Comparison of ENCODE assay signal across 11 mouse cellular contexts in genomic region chr1:62780068-62780761, GRCm38 (mm10).
DNase-seq lines count a peak whose midpoint lies in the region; ATAC-seq lines count a peak whose summit lies in the region.
"Had no signal": no experiment of that assay in that cellular context is flagged by ENCODE, and none has a peak within 500 bp of the region (broad histone marks: within the 10 kb centered on the region; RNA-seq: fewer than 3 reads in every experiment).

No protein-coding gene starts in this region.

- ATAC-seq in hindbrain, embryonic 11.5 days (ENCODE audit: low FRiP score), result no peak
- ATAC-seq in hindbrain, embryonic 15.5 days (ENCODE audit: low FRiP score, low read depth), result no peak
- no peak for ATAC-seq in neural tube, embryonic 13.5 days (ENCODE audit: low read depth)
- no peak for ATAC-seq in liver, embryonic 11.5 days (replicated peaks; ENCODE audit: low FRiP score)
- ATAC-seq in intestine, embryonic 16.5 days, result no peak; the same call in 1 of the 2 replicates

- H3K9ac ChIP-seq in hindbrain, embryonic 11.5 days (ENCODE audit: low read depth, low read length), result no peak overlapping the region
- H3K9ac ChIP-seq in hindbrain, embryonic 15.5 days, result no peak overlapping the region
- 0 out of 2 replicates have a peak overlapping the region, but pooled peaks have one; percentile 22 for H3K9ac ChIP-seq in neural tube, embryonic 13.5 days
- no peak overlapping the region for H3K9ac ChIP-seq in liver, embryonic 11.5 days (ENCODE audit: low read depth, low read length)
- H3K9ac ChIP-seq in intestine, embryonic 16.5 days (ENCODE audit: low read depth, low read length), result no peak overlapping the region
- H3K9ac ChIP-seq: embryonic facial prominence, embryonic 13.5 days had no signal

- no peak overlapping the region for H3K4me2 ChIP-seq in hindbrain, embryonic 11.5 days (replicated peaks; ENCODE audit: low read depth, low read length)
- no peak overlapping the region for H3K4me2 ChIP-seq in hindbrain, embryonic 15.5 days
- no peak overlapping the region for H3K4me2 ChIP-seq in neural tube, embryonic 13.5 days
- no peak overlapping the region for H3K4me2 ChIP-seq in liver, embryonic 11.5 days
- no peak overlapping the region for H3K4me2 ChIP-seq in intestine, embryonic 16.5 days (ENCODE audit: low read depth, low read length)
- H3K4me2 ChIP-seq: embryonic facial prominence, embryonic 13.5 days had no signal

- peak; percentile 38 for DNase-seq in hindbrain, embryonic 11.5 days (ENCODE audit: low spot score)
- no peak for DNase-seq in hindbrain, embryonic 10.5 days (ENCODE audit: low spot score)
- DNase-seq in embryonic facial prominence, embryonic 10.5 days (ENCODE audit: low spot score), result no peak
- DNase-seq in liver, embryonic 11.5 days (ENCODE audit: low spot score), result no peak
- no peak for DNase-seq in adrenal gland, postnatal 10 days
- DNase-seq: adrenal gland, adult 2 months; lung, postnatal 14 days had no signal

- WGBS in hindbrain, embryonic 11.5 days, result 38% methylated on average over 15 of the region's 15 CpGs
- WGBS in hindbrain, embryonic 10.5 days, result 52% methylated on average over 15 of the region's 15 CpGs
- WGBS in embryonic facial prominence, embryonic 10.5 days, result 60% methylated on average over 15 of the region's 15 CpGs
- WGBS in hindbrain, embryonic 15.5 days, result 29% methylated on average over 15 of the region's 15 CpGs
- WGBS in neural tube, embryonic 13.5 days, result 26% methylated on average over 15 of the region's 15 CpGs
- 53% methylated on average over 15 of the region's 15 CpGs for WGBS in liver, embryonic 11.5 days
- WGBS in intestine, embryonic 16.5 days, result 36% methylated on average over 15 of the region's 15 CpGs

- H3K27me3 ChIP-seq in hindbrain, embryonic 11.5 days (ENCODE audit: control insufficient read depth, insufficient read depth, low read length), result no peaks in the 10 kb centered on the region
- H3K27me3 ChIP-seq in hindbrain, embryonic 10.5 days (ENCODE audit: insufficient read depth, poor library complexity, severe bottlenecking), result peaks cover 14% of the 10 kb centered on the region; the same call in 1 of the 2 replicates
- no peaks in the 10 kb centered on the region; the same call in 1 of the 2 replicates for H3K27me3 ChIP-seq in embryonic facial prominence, embryonic 10.5 days (replicated peaks; ENCODE audit: low read depth, poor library complexity, severe bottlenecking)
- H3K27me3 ChIP-seq in hindbrain, embryonic 15.5 days, result no peaks in the 10 kb centered on the region
- peaks cover 14% of the 10 kb centered on the region; the same call in 1 of the 2 replicates for H3K27me3 ChIP-seq in neural tube, embryonic 13.5 days
- 0 out of 2 replicates have a peak, but pooled peaks cover 3% of the 10 kb centered on the region for H3K27me3 ChIP-seq in liver, embryonic 11.5 days (replicated peaks; ENCODE audit: control insufficient read depth, insufficient read depth, low read length)
- H3K27me3 ChIP-seq in intestine, embryonic 16.5 days (replicated peaks; ENCODE audit: control insufficient read depth, insufficient read depth, low read length), result no peaks in the 10 kb centered on the region
- H3K27me3 ChIP-seq: embryonic facial prominence, embryonic 13.5 days had no signal

- H3K9me3 ChIP-seq in hindbrain, embryonic 11.5 days (ENCODE audit: control insufficient read depth, low read length), result no peaks in the 10 kb centered on the region
- H3K9me3 ChIP-seq in hindbrain, embryonic 10.5 days, result no peaks in the 10 kb centered on the region
- H3K9me3 ChIP-seq in embryonic facial prominence, embryonic 10.5 days, result no peaks in the 10 kb centered on the region
- no peaks in the 10 kb centered on the region for H3K9me3 ChIP-seq in hindbrain, embryonic 15.5 days
- no peaks in the 10 kb centered on the region for H3K9me3 ChIP-seq in neural tube, embryonic 13.5 days
- H3K9me3 ChIP-seq in liver, embryonic 11.5 days (ENCODE audit: control insufficient read depth, low read length), result no peaks in the 10 kb centered on the region
- no peaks in the 10 kb centered on the region for H3K9me3 ChIP-seq in intestine, embryonic 16.5 days (ENCODE audit: control insufficient read depth, low read length)
- H3K9me3 ChIP-seq: embryonic facial prominence, embryonic 13.5 days had no signal

- no peak overlapping the region for H3K4me3 ChIP-seq in hindbrain, embryonic 11.5 days (ENCODE audit: low read depth, low read length)
- H3K4me3 ChIP-seq in hindbrain, embryonic 10.5 days, result no peak overlapping the region
- no peak overlapping the region for H3K4me3 ChIP-seq in embryonic facial prominence, embryonic 10.5 days
- H3K4me3 ChIP-seq in hindbrain, embryonic 15.5 days, result no peak overlapping the region
- no peak overlapping the region for H3K4me3 ChIP-seq in neural tube, embryonic 13.5 days
- H3K4me3 ChIP-seq in liver, embryonic 11.5 days (ENCODE audit: low read depth, low read length), result no peak overlapping the region
- H3K4me3 ChIP-seq in intestine, embryonic 16.5 days (ENCODE audit: low read length), result no peak overlapping the region
- H3K4me3 ChIP-seq: embryonic facial prominence, embryonic 13.5 days had no signal

- 0 out of 2 replicates have a peak, but pooled peaks cover 4% of the 10 kb centered on the region for H3K4me1 ChIP-seq in hindbrain, embryonic 11.5 days (replicated peaks; ENCODE audit: control insufficient read depth, insufficient read depth, low read length)
- H3K4me1 ChIP-seq in hindbrain, embryonic 10.5 days (replicated peaks), result peaks cover 46% of the 10 kb centered on the region
- peaks cover 52% of the 10 kb centered on the region for H3K4me1 ChIP-seq in embryonic facial prominence, embryonic 10.5 days
- H3K4me1 ChIP-seq in hindbrain, embryonic 15.5 days (replicated peaks), result peaks cover 37% of the 10 kb centered on the region
- peaks cover 59% of the 10 kb centered on the region for H3K4me1 ChIP-seq in neural tube, embryonic 13.5 days (replicated peaks)
- peaks cover 11% of the 10 kb centered on the region for H3K4me1 ChIP-seq in liver, embryonic 11.5 days (replicated peaks; ENCODE audit: control insufficient read depth, insufficient read depth, low read length)
- H3K4me1 ChIP-seq in intestine, embryonic 16.5 days (ENCODE audit: control insufficient read depth, insufficient read depth, low read length), result peaks cover 7% of the 10 kb centered on the region; the same call in 1 of the 2 replicates

- H3K27ac ChIP-seq in hindbrain, embryonic 11.5 days (ENCODE audit: low read depth, low read length), result no peak overlapping the region; the same call in 1 of the 2 replicates
- no peak overlapping the region for H3K27ac ChIP-seq in hindbrain, embryonic 10.5 days
- 0 out of 2 replicates have a peak overlapping the region, but pooled peaks have one; percentile 19 for H3K27ac ChIP-seq in embryonic facial prominence, embryonic 10.5 days (replicated peaks)
- peak overlapping the region; percentile 40 for H3K27ac ChIP-seq in hindbrain, embryonic 15.5 days (replicated peaks)
- peak overlapping the region; percentile 63 for H3K27ac ChIP-seq in neural tube, embryonic 13.5 days (replicated peaks)
- no peak overlapping the region; the same call in 1 of the 2 replicates for H3K27ac ChIP-seq in liver, embryonic 11.5 days (ENCODE audit: low read depth, low read length)
- no peak overlapping the region for H3K27ac ChIP-seq in intestine, embryonic 16.5 days (ENCODE audit: low read length)
- H3K27ac ChIP-seq: embryonic facial prominence, embryonic 13.5 days had no signal

- no peaks in the 10 kb centered on the region for H3K36me3 ChIP-seq in hindbrain, embryonic 11.5 days (ENCODE audit: control insufficient read depth, insufficient read depth, low read length)
- peaks cover 25% of the 10 kb centered on the region for H3K36me3 ChIP-seq in hindbrain, embryonic 10.5 days
- peaks cover 49% of the 10 kb centered on the region for H3K36me3 ChIP-seq in embryonic facial prominence, embryonic 10.5 days (replicated peaks)
- no peaks in the 10 kb centered on the region for H3K36me3 ChIP-seq in hindbrain, embryonic 15.5 days
- H3K36me3 ChIP-seq in neural tube, embryonic 13.5 days, result peaks cover 21% of the 10 kb centered on the region
- no peaks in the 10 kb centered on the region for H3K36me3 ChIP-seq in liver, embryonic 11.5 days (ENCODE audit: control insufficient read depth, insufficient read depth, low read length)
- no peaks in the 10 kb centered on the region for H3K36me3 ChIP-seq in intestine, embryonic 16.5 days (ENCODE audit: control insufficient read depth, insufficient read depth, low read length)

Comparison
In these comparisons a context has a peak if more than half of its experiments do, and no peak if none do; other contexts are left out.
1. H3K27ac ChIP-seq: peak in embryonic facial prominence, embryonic 10.5 days (single experiment), hindbrain, embryonic 15.5 days (single experiment) and neural tube, embryonic 13.5 days (single experiment); none in hindbrain, embryonic 11.5 days (single experiment), hindbrain, embryonic 10.5 days (single experiment), liver, embryonic 11.5 days (single experiment) and intestine, embryonic 16.5 days (single experiment).